Mouse (Mus musculus) heart, adult 2 months (tissue): ENCODE measurements around the gene Has3.

Source experiments
- CTCF ChIP-seq: fragments of 200-600 bp; IDR thresholded peaks from 2 replicates; pipeline ENCODE4 v1.8.1; 2022; ENCODE audit warnings: antibody characterized with exemption, mild to moderate bottlenecking, moderate library complexity
- EP300 ChIP-seq: fragments of 200-500 bp; IDR thresholded peaks from 2 replicates; pipeline ENCODE4 v1.6.1; 2011; ENCODE audit warnings: low read depth, low read length, control low read depth; ENCODE audit not compliant: insufficient read depth
- POLR2A ChIP-seq: fragments of 200-500 bp; IDR thresholded peaks from 2 replicates; pipeline ENCODE4 v1.6.1; 2011; ENCODE audit warnings: mild to moderate bottlenecking, low read depth, low read length, control low read depth; ENCODE audit not compliant: insufficient read depth

GRCm38 (mm10) chr8:106871328-106871926 lies 1.4 kb downstream of the Has3 start:
- no peak for TF ChIP-seq POLR2A
- TF ChIP-seq CTCF, result no peak
- TF ChIP-seq EP300, result no peak
